Mouse (Mus musculus) ES-Bruce4 (cell line): Measurements from ENCODE around the gene Krt19. TPM values are rescaled to one million over a fixed set of nuclear protein-coding genes. Genes with fewer than 3 reads are reported as not detected.

Source experiments
- H3K27ac ChIP-seq: 2 replicates; pipeline ENCODE4 v1.5.1; 2012; ENCODE audit warnings: low read length, inconsistent platforms; ENCODE audit not compliant: insufficient read depth
- H3K27me3 ChIP-seq: 2 replicates; pipeline ENCODE4 v1.6.1; 2012; ENCODE audit warnings: mild to moderate bottlenecking, low read length, inconsistent platforms; ENCODE audit not compliant: control insufficient read depth, poor library complexity, insufficient read depth, severe bottlenecking
- H3K36me3 ChIP-seq: 2 replicates; pipeline ENCODE4 v1.6.1; 2012; ENCODE audit warnings: inconsistent platforms, mild to moderate bottlenecking, low read length, moderate library complexity; ENCODE audit not compliant: control insufficient read depth, poor library complexity, insufficient read depth, severe bottlenecking
- H3K4me1 ChIP-seq: one replicate; pipeline ENCODE4 v1.8.1; 2011; ENCODE audit warnings: low read length; ENCODE audit not compliant: control insufficient read depth, insufficient read depth
- H3K4me3 ChIP-seq: 2 replicates; pipeline ENCODE4 v1.5.1; 2011; ENCODE audit warnings: low read depth, mild to moderate bottlenecking, low read length
- H3K9ac ChIP-seq: 2 replicates; pipeline ENCODE4 v1.6.1; 2012; ENCODE audit warnings: low read depth, mild to moderate bottlenecking, inconsistent platforms; ENCODE audit not compliant: poor library complexity, severe bottlenecking
- H3K9me3 ChIP-seq: replicated peaks from 2 replicates; pipeline ENCODE4 v1.6.1; 2012; ENCODE audit warnings: mild to moderate bottlenecking, low read length, inconsistent platforms; ENCODE audit not compliant: control insufficient read depth, poor library complexity, insufficient read depth, severe bottlenecking
- CTCF ChIP-seq: IDR thresholded peaks from one replicate; pipeline ENCODE4 v1.8.1; 2011; ENCODE audit warnings: low read depth, low read length
- EP300 ChIP-seq: IDR thresholded peaks from 2 replicates; pipeline ENCODE4 v1.6.1; 2011; ENCODE audit warnings: low read depth, low read length; ENCODE audit not compliant: insufficient read depth
- POLR2A ChIP-seq: IDR thresholded peaks from one replicate; pipeline ENCODE4 v1.8.1; 2011; ENCODE audit warnings: low read length; ENCODE audit not compliant: insufficient read depth
- polyA plus RNA-seq: library from polyadenylated mRNA; stranded (reverse); fragments of >200 nt; gene quantifications from 2 replicates; pipeline ENCODE4 v1.2.4, GENCODE M21; 2011; ENCODE audit warnings: low read depth; ENCODE audit not compliant: missing spikeins, insufficient read depth, insufficient read length

Gene Krt19
- polyA plus RNA-seq, 1 experiment = 83.7 TPM

GRCm38 (mm10) chr11:100157331-100157730 lies 8.9 kb upstream of the Krt19 start:
- H3K27ac ChIP-seq = no peak overlapping the region
- H3K9me3 ChIP-seq = no peaks in the 10 kb centered on the region
- H3K36me3 ChIP-seq = no peaks in the 10 kb centered on the region
- H3K4me3 ChIP-seq = no peak overlapping the region
- no peaks in the 10 kb centered on the region for H3K27me3 ChIP-seq
- H3K9ac ChIP-seq = no peak overlapping the region
- H3K4me1 ChIP-seq = peaks cover 7% of the 10 kb centered on the region
- no peak for TF ChIP-seq CTCF
- TF ChIP-seq POLR2A = no peak
- no peak for TF ChIP-seq EP300

DNA sequence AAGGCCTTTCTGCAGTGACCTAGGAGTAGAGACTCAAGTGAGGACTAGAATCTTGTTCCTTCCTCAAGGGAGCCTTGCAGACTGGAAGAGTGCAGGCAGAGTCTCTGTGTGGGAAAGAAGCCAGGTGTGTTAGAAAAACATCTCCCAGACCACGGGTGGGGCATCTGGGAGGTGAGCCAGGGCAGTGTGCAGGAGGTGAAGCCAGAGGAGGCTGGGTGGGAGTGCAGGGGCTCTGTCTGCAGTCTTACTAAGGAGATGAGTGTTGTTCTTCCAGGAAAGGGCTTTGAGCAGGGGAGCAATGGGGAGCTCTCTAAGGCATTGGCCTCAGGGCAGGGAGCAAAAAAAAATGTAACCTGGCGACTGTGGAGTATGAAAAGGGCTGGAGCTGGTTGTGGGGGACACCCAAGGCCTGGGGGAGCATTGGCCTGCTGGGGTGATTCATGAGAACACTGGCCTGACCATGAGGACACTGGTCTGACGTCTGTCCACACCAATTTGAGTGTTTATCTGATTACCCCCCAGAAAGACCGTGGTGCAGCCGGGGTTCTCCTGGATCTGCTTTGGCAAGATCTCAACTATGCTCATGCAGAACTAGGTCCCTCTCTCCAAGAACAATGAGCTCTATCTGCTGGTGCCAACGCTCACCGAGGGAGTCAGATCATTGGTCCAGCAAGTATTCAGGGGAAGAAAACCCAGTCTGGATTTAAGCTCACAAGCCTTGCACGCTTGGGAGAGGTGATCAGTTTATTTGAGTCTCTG lies 7.2 kb upstream of the Krt19 start:
- Histone ChIP-seq H3K9me3 (no peaks in the 10 kb centered on the region), H3K27ac (no peak overlapping the region), H3K27me3 (no peaks in the 10 kb centered on the region), H3K4me1 (peaks cover 7% of the 10 kb centered on the region), H3K36me3 (no peaks in the 10 kb centered on the region), H3K4me3 (no peak overlapping the region), H3K9ac (no peak overlapping the region)
- no peak for TF ChIP-seq CTCF
- no peak for TF ChIP-seq EP300
- TF ChIP-seq POLR2A = no peak

DNA sequence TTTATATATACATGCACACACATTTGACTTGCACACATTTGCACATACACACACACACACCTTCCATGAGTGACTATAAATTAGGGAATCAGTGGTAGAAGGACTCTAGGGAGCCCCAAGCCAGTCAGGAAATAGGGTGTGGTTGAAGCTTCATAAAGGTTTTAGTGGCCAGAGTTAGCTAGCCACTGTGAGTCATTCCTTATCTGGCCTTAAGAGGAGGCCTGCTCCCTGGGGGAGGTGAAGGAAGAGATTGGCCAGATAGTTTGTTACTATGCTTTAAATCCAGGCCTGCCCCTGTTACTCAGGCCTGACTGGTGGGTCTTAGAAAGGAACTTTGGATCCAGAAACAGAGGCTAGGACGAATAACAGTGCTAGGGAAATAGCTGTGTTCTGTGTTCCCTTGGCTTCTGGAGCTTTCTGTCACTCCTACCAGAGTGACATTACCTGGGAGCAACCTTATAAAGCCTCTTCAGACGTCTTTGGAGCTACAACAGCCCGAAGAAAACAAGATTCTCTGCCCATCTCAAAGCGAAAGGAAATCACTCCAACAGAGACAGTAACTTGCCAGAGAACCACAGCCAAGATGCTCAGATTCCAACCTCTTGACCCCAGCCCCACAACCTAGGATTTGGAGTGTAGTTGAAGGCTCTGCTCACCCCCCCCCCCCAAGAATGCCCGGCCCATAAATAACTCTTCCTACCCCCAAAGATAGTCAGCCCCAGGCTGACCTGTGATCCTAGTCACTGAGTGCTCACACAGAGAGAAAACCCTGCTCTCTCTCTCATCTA lies 705 bp downstream of the Krt19 start:
- H3K36me3 ChIP-seq = no peaks in the 10 kb centered on the region
- no peak overlapping the region for H3K27ac ChIP-seq
- no peaks in the 10 kb centered on the region for H3K27me3 ChIP-seq
- TF ChIP-seq CTCF = no peak
- no peak for TF ChIP-seq POLR2A
- no peak for TF ChIP-seq EP300
- no peak overlapping the region for H3K4me3 ChIP-seq
- no peaks in the 10 kb centered on the region for H3K9me3 ChIP-seq
- H3K4me1 ChIP-seq = no peaks in the 10 kb centered on the region
- H3K9ac ChIP-seq = no peak overlapping the region

DNA sequence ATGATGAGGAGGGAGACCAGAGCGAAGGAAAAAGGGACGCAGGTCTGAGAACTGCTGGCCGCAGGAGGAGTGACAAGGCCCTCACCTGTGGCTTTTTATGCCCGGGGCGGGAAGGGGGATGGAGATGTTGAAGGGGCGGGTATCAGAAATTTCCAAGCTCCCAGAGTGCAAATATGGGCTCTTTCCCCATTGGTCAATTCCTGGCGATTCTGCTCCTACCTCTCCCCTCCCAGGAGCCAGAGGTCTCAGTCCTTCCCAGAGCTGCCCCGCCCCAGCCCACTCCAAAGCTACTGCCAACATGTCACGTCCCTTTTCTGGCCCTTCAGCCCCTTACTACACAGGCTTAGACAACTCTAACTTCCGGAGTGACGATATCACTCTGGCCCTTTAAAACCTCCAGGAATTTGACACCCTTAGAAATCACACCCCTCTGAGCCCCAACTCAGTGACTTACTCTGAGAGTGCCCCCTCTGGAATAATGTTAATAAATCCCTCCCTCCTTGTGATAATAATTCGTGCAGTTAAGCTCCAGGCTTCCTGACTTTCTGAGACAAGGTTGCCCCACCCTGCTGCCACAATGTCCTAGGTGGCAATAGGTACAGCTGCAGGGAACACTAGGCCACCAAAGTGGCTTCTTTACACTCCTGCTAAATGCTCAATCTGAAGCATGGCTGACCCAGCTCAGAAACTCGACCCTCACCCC lies 2.5 kb downstream of the Krt19 start:
- Histone ChIP-seq H3K4me3 (peak overlapping the region; percentile 56), H3K27me3 (no peaks in the 10 kb centered on the region), H3K36me3 (no peaks in the 10 kb centered on the region), H3K9ac (no peak overlapping the region), H3K9me3 (no peaks in the 10 kb centered on the region), H3K4me1 (no peaks in the 10 kb centered on the region), H3K27ac (no peak overlapping the region)
- TF ChIP-seq EP300 = no peak
- no peak for TF ChIP-seq CTCF
- TF ChIP-seq POLR2A = no peak

GRCm38 (mm10) chr11:100145104-100145503 lies 3.4 kb downstream of the Krt19 start:
- H3K9me3 ChIP-seq = no peaks in the 10 kb centered on the region
- no peaks in the 10 kb centered on the region for H3K36me3 ChIP-seq
- H3K27ac ChIP-seq = no peak overlapping the region
- peak overlapping the region; percentile 8 for H3K9ac ChIP-seq
- TF ChIP-seq CTCF = no peak
- no peak for TF ChIP-seq EP300
- TF ChIP-seq POLR2A = no peak
- no peaks in the 10 kb centered on the region for H3K4me1 ChIP-seq
- H3K27me3 ChIP-seq = no peaks in the 10 kb centered on the region
- peak overlapping the region; percentile 56 for H3K4me3 ChIP-seq

DNA sequence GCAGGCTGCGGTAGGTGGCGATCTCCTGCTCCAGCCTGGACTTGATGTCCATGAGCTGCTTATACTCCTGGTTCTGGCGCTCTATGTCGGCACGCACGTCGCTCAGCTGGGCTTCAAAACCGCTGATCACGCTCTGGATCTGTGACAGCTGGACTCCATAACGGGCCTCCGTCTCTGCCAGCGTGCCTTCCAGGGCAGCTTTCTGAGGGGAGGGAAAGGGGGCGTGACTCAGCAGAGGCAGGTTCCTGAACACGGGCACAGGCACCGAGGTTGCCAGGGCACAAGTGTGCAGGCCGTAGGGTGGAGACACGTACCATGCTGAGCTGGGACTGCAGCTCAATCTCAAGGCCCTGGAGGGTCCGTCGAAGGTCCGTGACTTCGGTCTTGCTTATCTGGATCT lies 7.5 kb downstream of the Krt19 start:
- TF ChIP-seq CTCF = no peak
- TF ChIP-seq POLR2A = no peak
- no peak for TF ChIP-seq EP300
- no peak overlapping the region for H3K9ac ChIP-seq

More for the DNA sequence above, 7.5 kb downstream of the Krt19 start:
- Histone ChIP-seq H3K9me3 (no peaks in the 10 kb centered on the region), H3K27me3 (no peaks in the 10 kb centered on the region), H3K27ac (no peak overlapping the region), H3K4me1 (no peaks in the 10 kb centered on the region), H3K4me3 (no peak overlapping the region), H3K36me3 (no peaks in the 10 kb centered on the region)
